Mouse (Mus musculus) urinary bladder, postnatal 14 days (tissue): Measurements from ENCODE around the gene Srsf6.

Experiments
- DNase-seq: peaks from one replicate; pipeline ENCODE4 v3.0.0; 2021; ENCODE audit warnings: low spot score

The Srsf6 gene

DNA sequence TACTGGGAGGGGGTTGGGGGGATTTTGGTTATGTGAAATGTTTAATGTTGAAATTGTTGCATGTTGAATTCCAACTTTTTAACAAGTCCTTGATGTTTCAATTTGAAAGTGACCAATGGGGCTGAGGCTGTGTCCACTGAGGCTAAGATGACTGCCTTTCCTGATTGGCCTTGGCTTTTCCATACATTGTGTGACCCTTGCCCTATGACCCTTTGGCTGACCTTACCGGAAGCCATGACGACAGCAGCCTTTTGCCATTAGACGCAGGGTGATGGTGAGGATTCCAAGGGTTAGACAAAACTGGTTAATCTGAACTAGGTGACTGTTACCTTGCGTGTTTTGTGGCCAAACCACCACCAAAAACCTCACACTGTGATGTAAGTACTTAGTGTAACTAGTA is 1.4 kb downstream of the Srsf6 start:
- DNase-seq: no peak

DNA sequence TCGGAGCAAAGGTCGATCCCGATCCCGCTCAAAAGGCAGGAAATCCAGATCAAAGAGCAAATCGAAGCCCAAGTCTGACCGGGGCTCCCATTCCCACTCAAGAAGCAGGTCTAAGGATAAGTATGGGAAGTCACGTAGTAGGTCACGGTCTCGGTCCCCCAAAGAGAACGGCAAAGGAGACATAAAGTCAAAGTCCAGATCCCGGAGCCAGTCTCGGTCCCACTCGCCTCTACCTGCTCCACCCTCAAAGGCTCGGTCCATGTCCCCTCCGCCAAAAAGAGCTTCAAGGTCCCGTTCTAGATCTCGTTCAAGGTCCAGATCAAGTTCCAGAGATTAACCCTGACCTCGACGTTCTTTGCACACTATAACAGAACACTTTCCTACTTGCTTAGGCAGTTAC is 3.1 kb downstream of the Srsf6 start:
- DNase-seq: no peak

- DNase-seq: no peak
Measured at GRCm38 (mm10) chr2:162935700-162936099, 4.4 kb downstream of the Srsf6 start.

GRCm38 (mm10) chr2:162939562-162939961 is 8.2 kb downstream of the Srsf6 start:
- no peak for DNase-seq

DNA sequence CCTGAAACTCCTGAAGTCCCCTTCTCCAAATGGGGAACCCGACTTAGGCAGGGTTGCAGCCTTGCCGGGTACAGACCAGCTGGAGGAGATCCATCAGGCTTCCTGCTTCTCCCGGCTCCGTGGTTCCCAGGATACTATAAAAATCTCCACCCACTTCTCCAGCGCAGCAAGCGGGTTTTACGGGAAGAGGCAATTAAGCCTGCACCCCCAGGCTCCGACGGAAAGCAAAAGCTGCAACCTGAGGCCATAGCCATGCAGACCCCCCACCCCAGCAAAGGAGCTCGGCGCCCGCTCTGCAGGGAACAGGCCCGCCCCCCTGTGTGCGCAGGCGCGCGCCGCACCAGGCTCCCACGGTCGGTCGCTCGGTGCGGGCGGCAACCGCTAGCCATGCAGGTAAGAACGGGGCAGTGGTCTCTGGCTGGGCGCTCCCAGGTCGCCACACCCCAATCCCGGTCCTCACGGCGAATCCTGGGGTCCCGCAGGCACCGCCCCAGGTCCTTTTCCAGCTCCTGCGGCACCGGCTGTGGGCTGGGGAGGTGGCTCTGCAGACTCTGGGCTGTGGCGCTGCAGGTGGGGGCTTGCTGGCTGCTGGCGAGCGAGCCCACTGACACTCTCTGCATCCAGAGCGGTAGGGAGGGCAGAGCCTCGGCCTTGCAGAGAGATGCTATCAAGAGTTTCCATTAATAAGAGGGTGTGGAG is 12.0 kb downstream of the Srsf6 start, which contains the start of gene L3mbtl1:
Gene L3mbtl1 (plus strand): TSS at position 325 of the 699 bp plus-strand sequence.
- DNase-seq: no peak

DNA sequence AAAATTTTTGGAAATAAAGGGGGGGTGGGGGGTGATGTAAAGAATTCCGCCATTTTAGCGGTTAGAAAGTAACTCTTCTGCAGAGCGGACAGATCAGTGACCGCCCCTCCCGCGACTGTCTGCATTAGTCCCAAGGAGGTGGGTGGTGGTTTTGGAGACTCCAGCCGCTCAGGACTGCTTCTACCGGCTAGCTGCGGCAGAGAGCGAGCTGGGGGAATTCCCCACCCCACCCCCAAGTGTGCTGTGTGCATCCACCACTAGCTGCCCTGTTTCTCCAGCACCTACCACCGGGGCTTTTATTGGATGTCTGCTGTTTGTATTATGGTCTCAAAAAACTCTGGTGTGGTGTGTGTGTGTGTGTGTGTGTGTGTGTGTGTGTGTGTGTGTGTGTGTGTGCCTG is 12.6 kb downstream of the Srsf6 start:
- DNase-seq: no peak

DNA sequence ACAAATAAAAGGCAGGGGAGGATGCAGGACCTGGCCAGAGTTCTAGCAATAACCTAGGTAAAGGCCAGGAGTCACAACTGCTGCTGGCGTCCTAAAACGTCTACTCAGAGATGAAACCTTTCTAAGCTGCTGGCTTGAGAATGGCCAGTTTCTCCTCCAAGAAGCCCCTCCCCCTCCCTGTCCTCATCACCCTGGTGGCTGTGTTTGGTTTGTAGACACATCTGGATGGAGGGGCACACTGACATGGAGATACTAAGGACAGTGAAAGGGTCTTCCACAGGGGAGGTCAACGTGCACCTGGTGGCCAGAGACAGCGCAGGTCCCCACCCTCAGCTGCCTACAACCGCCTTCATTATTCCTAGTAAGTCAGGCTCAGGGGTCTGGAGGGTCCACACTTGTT is 15.6 kb downstream of the Srsf6 start:
- no peak for DNase-seq

DNA sequence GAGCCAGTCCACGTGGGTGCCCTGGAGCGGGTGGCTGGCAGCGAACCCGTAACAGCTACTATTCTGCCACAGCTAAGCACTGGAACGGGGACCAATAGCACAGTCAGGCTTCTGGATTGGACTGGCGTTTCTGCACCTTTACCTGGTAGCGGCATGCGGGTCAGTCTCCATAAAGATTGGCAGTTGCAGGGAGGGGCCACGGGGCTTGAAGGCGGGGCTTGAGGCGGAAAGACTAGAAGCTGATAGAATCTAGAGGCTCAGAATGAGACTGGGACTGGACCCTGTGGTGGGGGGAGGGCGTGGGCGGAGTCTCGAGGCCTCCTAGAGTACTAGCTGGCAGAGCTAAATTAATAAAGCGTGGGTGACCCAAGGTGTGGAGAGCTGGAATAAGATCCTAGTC is 16.4 kb downstream of the Srsf6 start:
- peak; percentile 58 for DNase-seq

DNA sequence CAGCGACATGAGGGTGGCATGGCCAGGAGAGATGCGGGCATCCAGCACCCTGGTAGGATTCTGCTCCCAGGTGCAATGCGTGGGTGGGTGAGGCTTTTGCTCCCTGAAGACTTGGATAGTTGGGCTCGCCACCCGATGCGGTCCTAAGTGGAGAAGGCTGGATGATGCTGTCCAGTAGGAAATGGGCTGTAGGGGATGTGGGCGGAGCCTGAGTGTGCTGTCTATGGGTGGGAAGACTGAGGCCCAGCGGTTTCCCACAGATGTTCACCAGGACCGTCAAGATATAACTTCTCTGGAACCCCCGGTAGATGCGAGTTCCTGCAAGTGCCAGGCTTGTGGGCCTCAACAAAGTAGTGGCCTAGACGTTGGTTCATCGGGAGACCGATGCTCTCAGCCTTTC is 16.9 kb downstream of the Srsf6 start:
- DNase-seq: no peak

DNA sequence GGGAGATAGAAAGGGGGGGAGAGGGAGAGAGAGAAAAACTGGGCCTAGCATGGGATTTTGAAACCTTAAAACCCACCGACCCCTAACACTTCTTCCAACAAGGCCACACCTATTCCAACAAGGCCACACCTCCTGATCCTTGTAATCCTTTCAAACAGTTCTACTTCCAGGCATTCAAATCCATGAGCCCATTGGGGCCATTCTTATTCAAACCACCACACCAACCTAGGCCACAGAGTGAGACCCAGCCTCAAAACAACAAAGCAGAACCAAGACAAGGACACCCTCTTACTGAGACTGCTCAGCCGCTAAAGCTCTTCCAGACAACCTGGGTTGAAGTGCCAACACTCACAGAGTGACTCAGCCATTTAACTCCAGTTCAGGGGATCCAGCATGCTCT is 19.4 kb downstream of the Srsf6 start:
- no peak for DNase-seq

DNA sequence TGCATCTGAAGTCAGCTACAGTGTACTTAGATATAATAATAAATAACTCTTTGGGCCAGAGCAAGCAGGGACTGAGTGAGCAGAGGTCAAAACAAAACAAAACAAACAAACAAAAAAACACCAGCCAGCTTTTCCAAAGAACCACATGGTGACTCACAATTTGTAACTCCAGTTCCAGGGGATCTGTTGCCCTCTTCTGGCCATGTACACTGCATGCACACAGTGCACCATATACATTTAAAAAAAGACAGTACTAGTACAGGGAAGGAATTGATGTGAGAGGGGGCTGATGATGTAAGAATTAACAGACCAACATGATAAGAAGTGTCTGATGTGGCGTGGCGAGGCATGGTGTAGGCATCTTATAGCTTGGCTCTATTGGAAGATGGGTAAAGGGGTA is 25.5 kb downstream of the Srsf6 start:
- DNase-seq: no peak

DNA sequence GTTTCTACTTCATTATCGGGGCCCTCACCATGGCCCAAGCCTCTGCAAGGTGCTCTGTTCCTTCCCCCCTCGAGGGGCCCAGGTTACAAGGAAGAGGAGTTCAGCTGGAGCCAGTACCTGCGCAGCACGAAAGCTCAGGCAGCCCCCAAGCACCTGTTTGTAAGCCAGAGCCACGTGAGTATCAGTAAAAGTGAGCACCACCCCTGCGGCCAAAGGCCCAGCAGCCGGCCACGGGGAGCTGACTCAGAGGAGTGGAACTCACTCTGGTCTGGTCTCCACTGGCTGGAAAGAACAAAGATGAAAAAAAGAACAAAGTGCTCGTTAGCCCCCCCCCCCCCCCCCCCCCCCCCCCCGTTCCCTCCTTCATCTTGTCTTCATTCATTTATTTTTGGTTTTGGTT is 30.0 kb downstream of the Srsf6 start:
- DNase-seq: no peak

DNA sequence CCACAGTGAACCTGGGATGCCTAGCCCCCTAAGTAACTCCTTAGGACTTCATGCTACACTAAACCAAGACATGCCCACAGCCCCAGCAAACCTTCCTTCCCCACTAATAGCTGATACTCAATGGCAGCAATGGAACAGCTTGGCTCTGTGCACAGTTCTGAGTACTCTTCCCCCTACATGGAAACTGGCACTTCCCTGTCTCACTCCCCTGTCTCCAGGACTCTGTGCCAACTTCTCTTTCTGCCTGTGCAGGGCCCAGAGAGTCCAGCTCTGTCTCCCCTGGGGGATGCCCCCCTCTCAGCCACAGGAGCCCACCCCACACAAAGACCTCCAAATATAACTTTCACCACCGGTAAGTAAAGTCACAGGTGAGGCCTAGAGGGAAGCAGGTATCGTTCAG is 35.4 kb downstream of the Srsf6 start:
- DNase-seq: no peak

DNA sequence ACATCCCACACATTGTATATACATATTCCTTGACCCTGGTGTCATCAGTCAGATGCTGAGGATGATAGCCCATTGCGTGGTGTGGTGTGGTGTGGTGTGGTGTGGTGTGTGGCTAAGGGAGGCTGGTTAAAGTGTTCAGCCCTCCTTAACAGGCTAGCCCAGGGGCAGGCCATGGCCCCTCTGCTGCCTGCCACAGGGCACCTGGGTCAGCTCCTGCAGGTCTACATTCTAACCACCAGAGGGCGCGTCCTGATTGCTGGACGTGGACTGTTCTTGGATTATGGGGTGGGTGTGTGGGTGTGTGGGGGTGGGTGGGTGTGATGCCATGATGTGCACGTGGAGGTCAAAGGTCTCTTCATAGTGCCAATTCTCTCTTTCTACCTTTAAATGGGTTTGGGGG is 37.0 kb downstream of the Srsf6 start:
- DNase-seq: peak; percentile 30

DNA sequence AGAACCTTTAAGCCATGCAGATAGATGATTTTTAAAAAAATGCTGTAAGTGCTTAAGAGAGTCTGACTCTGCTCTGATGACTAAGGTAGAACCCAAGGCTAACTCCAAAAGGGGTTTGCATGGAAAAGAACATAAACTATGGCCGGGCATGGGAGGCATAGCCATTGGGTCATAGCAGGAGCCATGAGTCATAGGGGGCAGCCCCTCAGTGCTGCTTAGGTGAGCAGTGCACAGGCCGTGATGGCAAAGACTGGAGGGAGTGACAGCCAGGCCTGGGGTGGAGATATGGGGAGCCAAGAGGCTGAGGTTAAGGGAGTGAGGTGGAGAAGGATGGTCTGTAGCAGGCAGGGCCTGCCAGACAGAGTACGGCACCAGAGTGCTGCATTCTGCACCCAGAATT is 37.8 kb downstream of the Srsf6 start:
- DNase-seq: no peak

GRCm38 (mm10) chr2:162970896-162971295 is 39.6 kb downstream of the Srsf6 start:
- no peak for DNase-seq

GRCm38 (mm10) chr2:162972752-162973151 is 41.4 kb downstream of the Srsf6 start:
- DNase-seq: no peak

DNA sequence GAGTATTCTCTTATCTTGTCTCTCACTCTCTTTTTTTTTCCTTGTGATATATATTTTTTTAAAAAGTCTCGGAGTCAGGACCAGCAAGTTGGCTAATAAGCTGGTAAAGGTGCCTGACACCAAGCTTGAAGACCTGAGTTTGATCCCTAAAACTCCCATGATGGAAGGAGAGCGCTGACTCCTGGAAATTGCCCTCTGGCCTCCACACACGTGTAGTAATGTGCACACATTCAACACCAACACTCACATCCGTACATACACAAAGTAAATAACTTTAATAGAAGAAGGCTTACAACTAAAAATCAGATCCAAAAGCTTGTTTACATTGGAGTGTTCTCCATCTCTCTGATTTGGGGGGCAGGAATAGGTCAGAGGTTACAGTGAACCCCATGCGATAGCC is 41.9 kb downstream of the Srsf6 start:
- no peak for DNase-seq

DNA sequence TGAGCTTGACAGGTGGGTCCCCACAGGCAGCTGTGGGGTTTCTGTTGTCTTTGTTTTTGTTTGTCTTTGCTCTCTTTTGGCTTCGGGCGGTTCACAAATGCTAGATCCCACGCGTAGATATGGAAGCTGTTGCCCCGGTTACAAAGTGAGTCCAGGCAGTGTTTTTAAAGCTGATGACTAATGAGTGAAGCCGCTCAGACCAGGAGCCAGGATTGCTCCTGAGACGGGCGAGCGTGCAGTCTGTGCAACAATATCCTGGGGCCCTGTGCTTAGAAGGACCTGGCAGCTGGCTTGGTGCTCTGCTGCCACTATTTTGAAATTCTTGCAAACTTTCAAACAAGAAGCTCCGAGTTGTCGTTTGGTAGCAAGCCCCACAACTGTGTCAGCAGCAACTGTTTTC is 42.3 kb downstream of the Srsf6 start:
- peak; percentile 45 for DNase-seq

DNA sequence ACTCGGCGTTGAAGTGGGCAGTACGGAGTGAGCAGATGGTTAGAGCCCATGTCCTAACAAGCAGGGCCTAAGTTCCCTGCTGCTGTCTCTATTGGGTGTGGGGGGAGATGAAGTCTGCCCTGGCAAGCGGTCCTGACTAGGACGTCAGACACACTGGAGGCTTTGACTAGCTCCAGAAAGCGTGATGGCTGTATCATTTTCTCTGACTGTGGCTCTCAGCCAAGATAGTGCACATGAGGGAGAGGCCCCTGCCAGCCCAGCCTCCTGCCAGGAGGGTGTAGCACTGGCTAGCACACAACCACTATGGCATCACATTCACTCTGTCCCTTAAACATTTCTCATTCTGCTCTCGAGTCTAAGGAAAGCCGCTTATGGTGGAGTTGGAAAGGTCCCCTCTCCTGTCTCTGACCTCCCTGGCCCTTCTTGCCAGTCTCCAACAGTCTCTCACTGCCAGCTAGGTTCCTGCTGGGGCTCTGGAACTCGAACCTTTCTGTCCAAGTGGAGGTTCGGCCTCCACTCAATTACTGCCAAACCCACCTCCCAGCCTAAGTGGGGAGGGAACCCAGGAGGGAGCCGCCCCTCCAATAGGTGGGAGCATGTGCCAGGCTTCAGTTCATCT is 43.9 kb downstream of the Srsf6 start:
- DNase-seq: no peak

GRCm38 (mm10) chr2:162976001-162976400 is 44.7 kb downstream of the Srsf6 start:
- DNase-seq: no peak

DNA sequence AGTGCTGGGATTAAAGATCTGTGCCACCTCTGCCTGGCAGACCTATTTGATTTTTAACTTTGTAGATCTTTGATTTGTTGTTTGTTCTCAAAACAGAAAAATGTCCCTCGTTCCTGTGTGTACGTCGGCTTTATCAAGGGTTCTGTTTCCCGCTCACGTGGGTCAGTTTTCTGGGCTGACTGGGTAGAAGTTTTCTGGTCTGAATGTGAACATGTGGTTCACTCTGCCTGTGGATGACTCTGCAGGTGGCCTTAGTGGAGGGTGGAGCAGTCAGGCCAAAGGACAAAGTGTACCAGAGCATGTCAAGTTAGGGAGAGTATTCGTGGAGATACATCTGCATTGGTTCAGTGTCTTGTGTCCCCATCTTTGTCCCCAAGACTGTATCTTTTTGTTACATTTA is 53.1 kb downstream of the Srsf6 start:
- no peak for DNase-seq

DNA sequence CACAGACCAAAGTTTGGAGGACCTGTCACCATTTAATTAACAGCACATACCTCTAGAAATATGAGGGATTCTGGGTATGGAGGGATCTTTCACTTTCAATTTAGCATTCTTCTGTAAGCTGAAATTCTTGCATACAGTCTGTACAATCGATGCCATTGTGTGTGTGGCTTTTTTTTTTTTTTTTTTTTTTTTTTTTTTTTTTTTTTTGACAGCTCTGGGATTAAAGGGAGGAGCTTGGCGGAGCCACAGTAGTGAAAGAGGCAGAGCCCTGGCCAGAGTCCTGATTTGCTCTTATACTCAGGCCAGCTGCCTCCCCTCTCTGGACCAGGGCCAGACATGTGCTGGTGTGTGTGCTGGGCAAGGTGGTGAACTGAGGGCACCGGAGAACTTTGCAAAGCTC is 54.6 kb downstream of the Srsf6 start:
- DNase-seq: peak; percentile 34
